Mouse (Mus musculus) right cerebral cortex, postnatal 25 days (tissue): Measurements from ENCODE around the gene Gm21860.
"Not testable (repeated sequence)": the region's sequence is repeated elsewhere in the genome, so short reads cannot be mapped to it uniquely, and the experiment has no call there.

Experiments
- DNase-seq: peaks from one replicate; pipeline ENCODE4 v3.0.0; 2022

Gene Gm21860

GRCm38 (mm10) chrY:90754721-90755120 is at the start of gene Gm21860:
Gene Gm21860 (minus strand): TSS chrY:90754821.
- DNase-seq: not testable (repeated sequence)

- DNase-seq: not testable (repeated sequence)
Measured at GRCm38 (mm10) chrY:90784438-90784837, 29.8 kb upstream of the Gm21860 start, which contains the start of gene Gm47283. Gene Gm47283 (plus strand): TSS chrY:90784738.

GRCm38 (mm10) chrY:90745256-90745655 is 9.4 kb downstream of the Gm21860 start:
- not testable (repeated sequence) for DNase-seq

- DNase-seq: peak; percentile 95
Measured at GRCm38 (mm10) chrY:90744381-90744981, 10.1 kb downstream of the Gm21860 start.

GRCm38 (mm10) chrY:90743811-90744220 is 10.8 kb downstream of the Gm21860 start:
- peak; percentile 26 for DNase-seq

GRCm38 (mm10) chrY:90743053-90743810 is 11.4 kb downstream of the Gm21860 start:
- peak; percentile 12 for DNase-seq

- not testable (repeated sequence) for DNase-seq
Measured at GRCm38 (mm10) chrY:90742261-90743052, 12.2 kb downstream of the Gm21860 start.

- DNase-seq: peak; percentile 63
Measured at GRCm38 (mm10) chrY:90741452-90742260, 13.0 kb downstream of the Gm21860 start.

GRCm38 (mm10) chrY:90741006-90741405 is 13.6 kb downstream of the Gm21860 start:
- DNase-seq: peak; percentile 19

GRCm38 (mm10) chrY:90740013-90740561 is 14.5 kb downstream of the Gm21860 start:
- no peak for DNase-seq

GRCm38 (mm10) chrY:90739531-90740012 is 15.0 kb downstream of the Gm21860 start:
- not testable (repeated sequence) for DNase-seq

GRCm38 (mm10) chrY:90738841-90739530 is 15.6 kb downstream of the Gm21860 start:
- DNase-seq: not testable (repeated sequence)

- DNase-seq: no peak
Measured at GRCm38 (mm10) chrY:90738431-90738680, 16.3 kb downstream of the Gm21860 start.

- DNase-seq: no peak
Measured at GRCm38 (mm10) chrY:90737606-90738430, 16.8 kb downstream of the Gm21860 start.

- DNase-seq: not testable (repeated sequence)
Measured at GRCm38 (mm10) chrY:90736217-90737000, 18.2 kb downstream of the Gm21860 start.

- DNase-seq: not testable (repeated sequence)
Measured at GRCm38 (mm10) chrY:90735181-90735895, 19.3 kb downstream of the Gm21860 start.

- DNase-seq: not testable (repeated sequence)
Measured at GRCm38 (mm10) chrY:90734334-90734696, 20.3 kb downstream of the Gm21860 start.

GRCm38 (mm10) chrY:90733656-90734333 is 20.8 kb downstream of the Gm21860 start:
- peak; percentile 32 for DNase-seq
